Mouse (Mus musculus) heart, postnatal 4 days (tissue): ENCODE measurements around the gene Zp1. TPM values are rescaled to one million over a fixed set of nuclear protein-coding genes. Genes with fewer than 3 reads are reported as not detected.

Source experiments
- DNase-seq: peaks from one replicate; pipeline ENCODE4 v3.0.0; 2021
- total RNA-seq, 2 experiments: library from RNA; stranded (reverse); gene quantifications; 2 replicates each; pipeline ENCODE4 v1.2.3; 2021

Zp1 gene
- total RNA-seq, 2 experiments from 2014 or later = not detected

DNA sequence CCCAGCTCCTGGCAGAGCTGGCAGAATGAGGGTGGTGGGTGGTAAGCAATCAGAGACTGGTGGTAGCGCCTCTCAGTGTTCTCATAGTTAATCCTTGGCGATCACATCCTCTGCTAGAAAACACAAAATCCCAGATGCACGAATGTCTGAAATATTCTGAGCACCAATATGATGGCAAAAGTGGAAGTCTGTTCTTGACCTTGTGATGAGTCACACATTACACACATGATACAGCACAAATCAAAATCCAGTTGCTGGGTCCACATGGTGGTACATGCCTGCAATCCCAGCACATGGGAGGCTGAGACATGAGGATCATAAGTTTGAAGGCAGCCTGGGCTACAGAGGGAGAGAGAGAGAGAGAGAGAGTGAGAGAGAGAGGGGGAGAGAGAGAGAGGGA, 626 bp upstream of the Zp1 start:
- no peak for DNase-seq

DNA sequence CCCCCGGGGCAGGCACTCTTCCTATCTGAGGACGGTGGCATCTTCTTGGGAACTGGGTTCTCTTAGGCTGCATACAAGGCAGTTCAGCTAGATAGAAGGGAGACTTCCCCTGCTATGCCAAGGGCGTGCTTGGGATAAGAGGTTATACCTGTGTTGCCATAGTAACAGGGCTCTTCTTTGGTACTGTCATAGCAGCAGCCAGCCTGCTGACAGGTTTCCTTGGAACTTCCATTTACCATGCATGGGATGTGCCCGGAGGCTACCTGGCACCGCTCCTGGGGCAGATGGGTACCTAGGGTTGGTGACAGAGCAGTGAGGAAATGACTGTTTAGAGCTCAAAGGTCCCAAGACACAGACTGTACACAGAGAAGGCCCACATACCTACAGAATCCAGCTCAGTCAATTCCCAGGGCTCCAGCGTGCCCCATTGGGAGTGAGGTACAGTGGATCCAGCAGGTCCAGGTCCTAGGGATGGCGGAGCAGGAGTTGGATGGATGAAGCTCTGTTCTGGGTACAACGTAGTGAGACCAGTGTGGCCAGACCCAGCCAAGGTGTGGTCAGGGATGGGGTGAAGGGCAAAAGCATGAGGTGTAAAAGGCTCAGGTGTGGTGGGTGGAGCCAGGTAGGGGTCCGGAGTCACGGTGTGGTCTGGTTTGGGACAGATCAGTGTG, 2.0 kb downstream of the Zp1 start:
- DNase-seq = no peak

DNA sequence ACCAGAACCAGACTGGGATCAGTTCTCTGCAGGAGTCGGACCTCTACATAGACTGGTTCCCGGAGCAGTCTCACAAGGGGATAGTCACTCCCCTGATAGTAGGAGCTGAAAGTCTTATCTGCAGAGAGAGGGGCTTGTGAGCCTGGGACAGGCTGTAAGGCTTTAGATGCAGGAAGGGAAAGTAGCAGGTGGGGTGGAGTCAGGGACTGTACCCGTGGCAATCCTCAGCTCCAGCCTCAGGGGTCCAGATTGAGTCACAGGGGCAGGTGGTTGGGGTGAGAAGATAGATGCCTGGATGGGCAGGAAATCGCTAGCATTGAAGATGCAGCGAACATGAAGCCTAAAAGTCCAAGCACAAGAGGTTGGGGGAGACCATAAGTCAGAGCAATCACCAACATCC, 3.9 kb downstream of the Zp1 start:
- DNase-seq = no peak

DNA sequence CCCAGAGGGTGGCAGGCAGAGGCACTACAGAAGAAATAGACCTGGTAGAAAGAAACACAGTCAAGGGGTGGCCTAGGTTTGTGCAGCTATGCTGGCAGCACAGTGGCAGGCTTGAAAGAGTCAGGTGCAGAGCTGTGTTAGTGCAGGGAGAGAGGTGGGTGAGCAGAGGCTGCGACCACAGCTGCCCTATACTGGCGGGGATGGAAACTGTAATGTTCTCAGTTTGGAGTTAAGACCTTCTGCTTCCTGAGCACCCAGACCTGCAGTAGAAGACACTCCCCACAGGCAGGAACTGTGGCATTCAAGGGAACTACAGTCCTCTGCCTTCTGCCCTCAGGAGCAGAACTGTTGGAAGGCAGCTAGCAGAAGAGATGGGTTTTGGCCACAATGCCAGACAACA, 5.6 kb downstream of the Zp1 start:
- no peak for DNase-seq

DNA sequence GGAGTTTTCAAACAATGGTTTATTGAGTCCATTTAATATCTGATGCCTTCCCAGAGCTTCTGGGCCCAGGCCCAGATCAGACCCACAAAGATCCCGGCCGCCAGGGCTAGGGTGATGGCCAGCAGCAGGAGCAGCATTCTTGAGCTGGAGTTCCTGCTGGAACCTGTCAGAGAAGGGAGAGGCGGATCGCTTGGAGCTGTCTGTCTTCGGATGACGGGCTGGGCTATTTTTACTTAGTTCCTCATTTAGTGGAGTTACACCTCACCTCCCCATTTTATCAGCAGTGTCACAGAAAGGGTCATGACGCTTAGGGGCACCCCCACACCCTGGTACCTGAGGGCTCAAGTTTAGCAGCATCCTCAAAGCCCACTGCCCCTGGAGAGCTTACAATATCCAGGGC, 6.1 kb downstream of the Zp1 start:
- DNase-seq = peak; percentile 42

DNA sequence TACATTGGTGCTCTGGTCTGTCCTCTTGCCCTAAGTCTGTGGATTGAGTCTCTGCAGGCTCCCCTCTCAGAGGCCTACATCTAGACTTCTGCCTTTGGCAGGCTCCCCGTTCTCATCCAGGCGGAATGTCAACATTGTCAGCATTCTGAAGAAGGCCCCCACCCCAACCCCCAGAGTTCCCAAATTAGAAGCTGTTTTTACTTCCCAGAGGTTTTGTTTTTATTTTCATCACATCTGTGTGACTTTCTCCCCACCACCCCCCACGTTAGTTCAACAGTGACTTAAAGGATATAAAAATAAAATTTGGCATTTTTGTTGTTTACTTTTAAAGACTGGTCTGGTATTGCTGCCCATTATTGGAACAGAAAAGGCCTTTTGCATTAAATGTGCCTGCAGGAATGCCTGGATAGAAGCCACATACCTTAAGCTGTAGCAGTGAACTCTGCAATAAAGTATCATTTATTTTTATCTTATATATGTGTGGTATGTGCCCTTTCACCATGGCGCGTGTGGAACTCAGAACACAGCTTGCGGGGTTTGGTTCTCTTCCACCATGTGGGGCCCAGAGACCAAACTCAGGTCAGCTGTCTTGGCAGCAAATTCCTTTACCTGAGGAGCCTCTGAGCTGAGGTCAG, 11.2 kb downstream of the Zp1 start:
- peak; percentile 54 for DNase-seq

DNA sequence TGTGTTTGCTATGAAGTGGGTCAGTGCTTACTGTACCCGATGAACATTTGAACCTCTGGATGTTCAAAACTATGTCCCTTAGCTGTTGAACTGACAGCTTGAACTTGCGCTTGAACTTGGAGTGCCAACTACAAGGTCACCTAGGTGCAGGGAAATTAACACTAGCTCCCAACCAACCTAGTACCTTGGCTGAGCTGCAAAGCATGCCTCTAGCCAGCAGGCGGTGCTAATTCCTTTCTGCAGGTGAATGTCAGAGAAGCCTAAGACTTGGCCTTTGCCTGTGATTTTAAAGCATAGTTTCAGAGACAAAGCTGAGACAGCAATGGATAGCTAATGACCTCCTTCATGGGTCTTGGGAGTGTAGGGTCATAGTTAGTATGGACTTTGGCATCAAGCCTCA, 12.5 kb downstream of the Zp1 start:
- peak; percentile 79 for DNase-seq

DNA sequence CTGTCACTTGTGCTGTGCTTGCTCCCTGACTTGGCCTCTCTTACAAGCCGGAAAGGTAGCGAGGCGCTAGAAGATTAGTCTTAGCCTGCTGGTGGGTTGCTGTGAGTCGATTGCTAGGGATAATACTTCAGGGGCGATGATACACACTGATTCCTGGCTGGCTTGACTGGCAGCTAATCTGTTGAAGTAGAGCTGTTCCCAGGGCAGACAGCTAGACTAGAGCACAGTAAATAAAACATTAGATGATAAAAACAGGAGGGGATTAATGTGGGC, 14.8 kb downstream of the Zp1 start:
- DNase-seq = no peak

DNA sequence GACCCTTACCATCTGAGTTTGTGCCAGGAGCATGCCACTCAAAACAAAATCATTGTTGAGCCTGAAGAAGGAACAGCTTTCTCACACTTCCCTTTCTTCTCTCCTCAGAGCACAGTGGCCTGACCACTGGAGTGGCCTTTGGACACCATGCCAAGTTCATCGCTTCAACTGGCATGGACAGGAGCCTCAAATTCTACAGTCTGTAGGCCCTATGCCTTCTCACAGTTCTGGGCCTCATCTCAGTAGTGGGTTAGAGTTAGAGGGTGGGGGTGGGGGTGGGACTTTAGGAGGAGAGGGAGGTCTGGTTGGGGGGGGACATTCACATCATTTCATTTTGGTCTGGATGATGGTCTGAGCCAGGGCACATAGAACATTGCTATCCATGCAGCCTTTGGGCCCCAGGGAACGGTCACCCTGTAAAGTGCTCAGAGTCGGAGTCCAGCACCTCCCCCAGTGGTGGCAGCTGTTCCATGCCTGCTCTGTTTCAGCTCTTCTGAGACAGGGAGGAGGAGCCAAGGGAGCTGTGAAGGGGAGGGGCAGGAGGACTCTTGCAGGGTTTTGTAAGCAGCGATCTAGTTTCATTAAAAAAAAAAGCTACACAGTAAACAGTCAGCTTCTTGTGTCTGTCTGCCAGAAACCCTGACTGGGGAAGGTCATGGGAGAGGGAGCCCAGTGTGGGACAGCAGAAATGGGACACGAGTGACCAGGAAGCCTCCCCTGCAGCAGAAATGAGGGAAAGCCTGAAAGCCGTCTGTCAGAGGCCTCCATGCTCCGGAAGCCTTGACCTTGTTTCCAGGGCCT, 15.3 kb downstream of the Zp1 start:
- peak; percentile 75 for DNase-seq

DNA sequence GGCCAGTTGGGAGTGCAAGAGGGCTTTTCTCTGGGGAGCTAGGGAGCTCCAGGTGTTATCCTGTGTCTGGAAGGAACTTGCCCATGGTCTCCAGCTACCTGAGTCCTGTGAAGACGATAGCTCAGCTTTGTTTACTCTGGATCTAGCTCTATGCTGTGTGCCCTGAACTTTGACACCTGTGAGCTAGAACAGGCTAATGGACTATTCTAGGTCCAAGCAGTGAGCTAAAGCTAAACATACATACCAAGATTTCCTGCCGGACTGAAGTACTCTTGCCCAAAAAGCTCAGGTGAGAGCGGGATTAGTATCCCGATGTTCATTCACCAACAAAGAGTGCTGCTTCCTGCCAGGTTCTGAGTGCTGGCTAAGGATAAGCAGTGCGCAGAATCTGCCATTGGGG, 15.9 kb downstream of the Zp1 start:
- DNase-seq = no peak

DNA sequence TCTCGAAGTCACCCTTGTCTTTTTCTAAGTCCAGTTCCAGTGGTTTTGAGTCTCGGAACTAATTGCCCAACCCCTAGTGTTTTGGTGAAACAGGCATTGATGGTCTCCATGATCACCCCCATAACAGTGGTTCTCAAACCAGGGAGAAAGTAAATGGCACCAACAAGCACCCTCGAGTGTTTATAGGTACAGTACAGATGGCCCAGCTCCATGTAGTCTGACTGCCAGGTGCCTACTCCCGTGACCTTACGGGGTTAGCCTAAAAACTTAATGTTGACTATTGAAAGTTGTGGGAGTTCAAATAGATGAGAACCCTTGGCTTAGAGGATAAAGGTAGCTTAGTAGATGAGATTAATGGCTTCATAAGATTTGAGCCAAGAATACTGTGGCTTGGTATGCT, 19.4 kb downstream of the Zp1 start:
- no peak for DNase-seq

DNA sequence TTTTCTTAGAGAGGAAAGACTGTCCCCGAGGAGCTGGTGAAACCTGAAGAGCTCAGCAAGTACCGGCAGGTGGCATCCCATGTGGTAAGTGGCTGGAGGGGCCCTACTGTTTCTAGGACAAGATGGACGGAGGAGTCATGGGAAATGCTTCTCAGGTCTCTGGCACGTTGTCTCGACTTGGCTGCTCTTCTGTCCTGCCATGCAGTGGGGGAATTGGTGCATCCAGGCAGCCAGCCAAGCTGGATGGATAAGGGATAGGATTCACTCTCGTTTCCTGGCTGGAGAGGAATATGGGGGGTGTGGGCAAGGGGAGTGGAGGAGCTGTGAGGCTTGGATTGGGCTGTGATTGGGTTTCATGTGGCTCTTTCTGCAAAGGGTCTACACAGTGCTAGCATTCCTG, 20.1 kb downstream of the Zp1 start:
- peak; percentile 78 for DNase-seq

DNA sequence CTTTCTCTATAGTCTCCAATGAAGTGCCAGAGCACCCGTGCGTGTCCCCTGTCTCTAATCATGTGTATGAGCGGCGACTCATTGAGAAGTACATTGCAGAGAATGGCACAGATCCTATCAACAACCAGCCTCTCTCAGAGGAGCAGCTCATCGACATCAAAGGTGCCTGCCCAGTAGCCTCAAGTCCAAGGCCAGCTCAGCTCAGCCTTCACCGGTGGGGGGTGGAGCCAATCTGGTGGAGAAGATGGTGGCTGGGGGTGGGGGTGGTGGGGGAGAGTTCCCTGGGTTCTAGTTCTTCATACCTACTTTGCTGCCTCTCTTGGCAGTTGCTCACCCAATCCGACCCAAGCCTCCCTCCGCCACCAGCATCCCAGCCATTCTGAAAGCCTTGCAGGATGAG, 22.9 kb downstream of the Zp1 start:
- DNase-seq = no peak

DNA sequence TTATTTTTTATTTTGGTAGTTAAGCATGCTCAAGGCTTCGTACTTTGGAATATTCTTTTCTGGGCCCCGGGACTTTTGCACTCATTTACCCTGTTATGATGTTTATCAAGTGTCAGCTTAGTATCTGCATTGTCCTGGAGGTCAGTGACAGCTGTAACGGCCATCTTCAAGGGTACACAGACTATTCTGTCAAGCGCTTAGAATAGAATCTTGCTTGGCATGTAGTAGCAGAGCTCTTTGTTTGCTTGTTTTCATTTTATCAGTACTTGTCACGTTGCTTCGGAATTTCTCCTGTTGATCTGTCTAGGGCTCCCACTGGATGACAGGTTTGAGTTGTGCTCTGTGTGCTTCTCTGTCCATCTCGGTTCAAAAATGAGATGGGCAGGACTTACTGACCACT, 23.6 kb downstream of the Zp1 start:
- DNase-seq = no peak

DNA sequence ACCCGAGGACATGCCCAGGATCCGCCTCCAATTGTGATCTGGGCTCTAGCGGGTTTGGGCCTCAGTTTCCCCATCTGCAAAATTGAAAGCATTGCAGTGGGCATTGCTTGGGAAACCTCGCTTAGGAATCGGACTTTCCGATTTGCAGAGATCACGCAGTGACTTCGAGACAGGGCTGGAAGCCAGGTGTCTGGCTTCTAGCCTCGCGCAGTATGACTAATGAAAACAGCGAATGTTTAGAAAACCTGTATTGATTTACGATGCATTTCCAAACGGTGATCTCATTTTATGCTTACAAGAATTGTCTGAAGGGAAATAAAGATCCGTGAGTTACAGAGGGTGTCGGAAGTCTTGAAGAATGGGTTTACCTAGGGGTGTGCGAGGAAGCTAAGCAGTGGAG, 24.7 kb downstream of the Zp1 start:
- no peak for DNase-seq

DNA sequence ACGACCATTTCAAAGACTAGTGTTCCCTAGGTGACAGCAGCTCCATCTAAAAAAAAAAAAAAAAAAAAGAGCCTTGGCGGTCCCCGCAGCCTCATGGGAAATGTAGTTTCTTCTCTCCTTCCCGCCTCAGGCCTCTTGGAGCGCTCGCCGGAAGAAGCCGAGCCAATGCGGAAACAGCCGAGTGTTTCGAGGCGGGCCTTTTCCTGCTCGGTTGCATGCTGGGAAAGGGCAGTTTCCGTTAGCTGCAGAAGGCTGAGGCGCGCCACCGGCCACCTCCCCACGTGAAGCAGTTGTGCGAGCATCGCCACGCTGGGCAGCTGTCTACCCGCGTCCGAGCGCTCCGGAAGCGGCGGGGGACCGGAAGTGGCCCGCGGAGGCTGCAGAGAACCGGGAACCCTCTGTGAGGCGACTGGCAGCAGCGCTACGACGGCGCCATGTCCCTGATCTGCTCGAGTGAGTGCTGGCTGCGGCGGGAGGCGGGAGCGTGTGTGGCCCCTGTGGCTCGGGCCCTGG, 25.4 kb downstream of the Zp1 start, which contains the start of gene Prpf19:
Gene Prpf19 (plus strand): TSS at position 216 of the 513 bp plus-strand sequence.
- peak; percentile 98 for DNase-seq

DNA sequence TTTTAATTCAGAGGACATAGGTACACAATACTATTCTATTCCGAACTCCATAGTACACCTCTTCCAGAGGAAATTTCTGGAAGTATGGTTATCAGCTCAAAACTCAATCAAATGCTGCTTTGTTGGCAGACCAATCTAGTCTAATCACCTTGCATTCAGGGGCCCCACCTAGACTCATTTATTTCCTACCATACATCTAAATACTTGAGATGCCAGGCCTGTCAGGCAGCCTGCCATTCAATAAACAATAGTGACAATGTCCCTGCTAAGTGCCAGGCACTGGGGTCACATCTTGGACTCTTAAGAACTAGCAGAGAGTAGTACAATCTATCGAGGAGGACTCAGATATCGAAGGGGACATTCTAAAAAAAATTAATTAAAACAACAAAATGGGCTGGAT, 28.2 kb downstream of the Zp1 start:
- no peak for DNase-seq

DNA sequence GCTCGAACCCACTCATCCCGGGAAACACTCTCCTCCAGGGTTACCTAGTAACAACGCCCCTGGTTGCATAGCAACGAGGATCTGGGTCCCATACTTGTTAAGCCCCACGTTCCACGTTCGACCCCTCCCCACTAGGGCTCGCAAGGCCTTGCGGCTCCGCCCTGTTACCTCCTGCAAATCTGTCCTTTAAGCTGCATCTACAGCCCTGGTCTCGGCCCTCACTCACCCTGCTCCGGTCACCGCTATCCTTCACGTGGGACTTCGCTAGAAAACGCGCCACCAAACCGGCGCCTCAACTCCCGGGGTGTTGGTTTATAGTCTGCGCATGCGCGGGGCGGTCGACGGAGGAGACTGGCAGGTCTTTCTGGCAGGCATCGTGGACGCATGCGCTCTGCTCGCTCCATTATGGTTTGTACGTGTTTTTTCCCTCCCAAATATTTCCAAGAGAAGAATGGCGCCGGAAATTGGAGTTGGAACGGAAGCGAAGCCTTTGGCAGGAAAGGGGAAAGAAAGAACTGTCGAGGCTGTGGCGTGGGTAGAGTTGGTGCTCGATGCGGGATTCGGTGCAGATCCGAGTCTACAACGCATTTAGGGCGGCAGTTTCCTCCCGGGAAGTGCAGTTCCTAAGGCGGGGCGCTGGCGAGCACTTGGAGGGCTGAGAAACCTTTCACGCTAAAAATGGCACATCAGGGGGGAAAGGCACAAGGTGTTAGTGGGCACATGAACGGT, 38.8 kb downstream of the Zp1 start, which contains the start of gene Tmem109:
Gene Tmem109 (minus strand): TSS at position 576 of the 729 bp plus-strand sequence.
- DNase-seq = peak; percentile 94

DNA sequence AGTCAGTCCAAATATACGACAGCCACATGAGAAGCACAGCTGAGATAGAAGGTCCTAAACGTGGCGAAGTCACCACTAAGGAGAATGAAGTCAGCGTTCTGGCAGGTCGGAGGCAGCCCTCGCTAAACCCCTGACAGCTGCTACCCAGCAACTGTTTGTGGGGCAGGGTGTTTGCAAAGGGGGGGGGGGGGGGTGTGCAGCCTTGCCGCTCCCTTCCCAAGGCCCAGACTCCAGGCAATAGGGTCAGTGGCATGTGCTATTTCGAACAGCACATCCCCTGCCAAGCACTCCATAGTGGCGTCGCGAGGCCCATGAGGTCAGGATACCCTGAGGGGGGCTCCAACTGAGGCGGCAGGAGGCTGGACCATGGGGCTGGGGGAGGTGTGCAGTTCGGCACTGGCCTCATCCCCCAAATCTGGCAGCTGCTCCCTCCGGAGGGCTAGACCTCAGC, 39.4 kb downstream of the Zp1 start:
- DNase-seq = peak; percentile 52

DNA sequence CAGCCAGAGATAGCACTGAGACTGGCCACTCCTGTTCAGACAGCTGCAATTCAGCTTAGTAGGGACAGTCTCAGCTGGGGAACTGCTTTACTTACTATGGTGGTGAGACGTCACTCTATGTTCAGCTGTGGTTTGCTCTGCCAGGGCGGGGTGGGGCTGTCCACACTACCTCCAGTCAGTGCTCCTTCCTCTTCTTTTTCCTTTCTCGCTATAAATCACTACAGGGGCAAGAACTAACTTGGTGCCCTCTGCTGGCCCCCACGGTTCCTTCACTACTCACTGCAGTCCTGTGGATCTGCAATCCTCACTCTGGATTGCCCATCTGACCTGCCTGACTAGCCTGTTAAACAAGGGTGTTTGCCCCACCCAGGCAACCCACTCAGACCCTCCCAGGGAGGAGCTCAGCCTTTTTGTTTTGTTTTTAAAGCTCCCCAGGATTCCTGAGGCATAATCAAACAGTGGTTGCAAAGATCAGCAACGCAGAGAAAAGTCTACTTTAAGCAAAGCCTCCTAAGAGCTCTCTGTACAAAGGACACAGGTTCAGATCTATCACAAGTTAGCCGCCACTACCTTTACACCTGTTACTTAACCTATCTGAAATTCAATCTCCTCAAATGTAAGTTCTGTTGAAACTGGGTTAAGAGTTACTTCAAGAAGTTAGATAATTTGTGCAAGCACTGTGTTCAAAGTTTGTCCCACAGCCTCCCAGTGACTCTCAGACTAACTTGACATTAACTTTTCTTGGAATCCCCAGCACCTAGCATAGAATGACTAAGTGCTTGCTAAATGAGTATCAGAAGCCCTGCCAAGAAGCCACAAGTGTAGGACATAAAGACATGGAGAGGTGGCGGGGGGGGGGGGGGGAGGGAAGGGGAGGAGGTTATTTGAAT, 40.1 kb downstream of the Zp1 start:
- peak; percentile 63 for DNase-seq

DNA sequence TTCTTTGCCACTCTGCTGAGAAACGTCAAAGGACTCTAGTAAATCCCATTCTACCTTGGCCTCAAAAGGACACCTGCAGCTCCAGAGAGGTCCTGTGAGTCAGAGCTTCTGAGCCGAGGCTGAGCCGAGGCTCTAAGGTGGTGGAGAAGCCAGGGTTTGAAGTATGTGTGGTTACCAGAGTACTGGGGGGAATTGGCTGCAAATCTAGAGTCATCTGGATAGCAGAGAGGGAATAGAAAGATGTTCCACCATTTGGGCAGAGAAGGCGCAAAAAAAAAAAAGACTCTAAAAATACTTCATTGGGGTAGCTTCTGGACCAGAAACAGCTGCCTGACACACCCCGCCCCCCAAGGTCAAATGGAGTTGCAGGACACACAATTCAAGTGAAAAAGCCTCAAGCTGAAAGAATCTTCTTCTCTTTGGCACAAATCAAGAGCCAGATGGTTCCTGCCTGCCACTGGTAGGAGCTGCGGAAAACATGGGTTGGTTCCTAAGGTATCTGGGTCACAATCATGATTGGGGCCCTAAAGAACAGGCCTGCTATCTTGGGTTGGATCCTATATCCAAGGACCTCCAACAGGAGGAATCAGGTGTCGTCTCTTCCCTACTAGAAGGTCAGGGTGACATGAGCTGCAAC, 42.1 kb downstream of the Zp1 start:
- DNase-seq = no peak
